ENCODE assay signal across 8 mouse cellular contexts in genomic region chr10:42251203-42251602, GRCm38 (mm10). TPM values are rescaled to one million over a fixed set of nuclear protein-coding genes. Genes with fewer than 3 reads are reported as not detected.
DNase-seq lines count a peak whose midpoint lies in the region; ATAC-seq and TF ChIP-seq lines count a peak whose summit lies in the region.

No protein-coding gene starts in this region.

- TF ChIP-seq EP300 in heart, adult 2 months (IDR thresholded peaks at IDR 0.05; ENCODE audit: insufficient read depth, low read depth, low read length), result peak; percentile 100

- WGBS in hindbrain, embryonic 10.5 days, result 53% methylated on average over 7 of the region's 7 CpGs
- 48% methylated on average over 7 of the region's 7 CpGs for WGBS in hindbrain, embryonic 12.5 days
- WGBS in heart, adult 2 months, result 3% methylated on average over 7 of the region's 7 CpGs
- 6% methylated on average over 7 of the region's 7 CpGs for WGBS in kidney, adult 2 months
- 29% methylated on average over 7 of the region's 7 CpGs for WGBS in limb, embryonic 11.5 days

- no peak for ATAC-seq in hindbrain, embryonic 12.5 days (ENCODE audit: low FRiP score)
- no peak for ATAC-seq in limb, embryonic 11.5 days (ENCODE audit: insufficient number of reproducible peaks, low FRiP score, low TSS enrichment, low read depth)
- ATAC-seq in monocyte, adult 5-6 weeks (replicated peaks; ENCODE audit: insufficient number of reproducible peaks, low FRiP score, low TSS enrichment, poor library complexity, severe bottlenecking), result no peak

- H3K4me3 ChIP-seq in hindbrain, embryonic 10.5 days, result no peak overlapping the region
- no peak overlapping the region for H3K4me3 ChIP-seq in hindbrain, embryonic 12.5 days
- peak overlapping the region; percentile 3; the same call in 1 of the 2 replicates for H3K4me3 ChIP-seq in heart, adult 2 months
- no peak overlapping the region for H3K4me3 ChIP-seq in kidney, adult 2 months (ENCODE audit: insufficient read depth, low read depth, low read length)
- no peak overlapping the region for H3K4me3 ChIP-seq in limb, embryonic 11.5 days (ENCODE audit: low read depth, low read length)

- TF ChIP-seq POLR2A in heart, adult 2 months (IDR thresholded peaks at IDR 0.05; ENCODE audit: insufficient read depth, low read depth, low read length), result peak; percentile 60; the same call in 1 of the 2 replicates
- no peak for TF ChIP-seq POLR2A in kidney, adult 2 months (IDR thresholded peaks at IDR 0.05; ENCODE audit: low read depth, low read length)

- H3K27me3 ChIP-seq in hindbrain, embryonic 10.5 days (ENCODE audit: insufficient read depth, poor library complexity, severe bottlenecking), result no peaks in the 10 kb centered on the region
- no peaks in the 10 kb centered on the region for H3K27me3 ChIP-seq in hindbrain, embryonic 12.5 days
- H3K27me3 ChIP-seq in heart, adult 2 months (ENCODE audit: control insufficient read depth, insufficient read depth, low read length), result no peaks in the 10 kb centered on the region
- no peaks in the 10 kb centered on the region for H3K27me3 ChIP-seq in kidney, adult 2 months (replicated peaks; ENCODE audit: control insufficient read depth, insufficient read depth, low read length)
- no peaks in the 10 kb centered on the region for H3K27me3 ChIP-seq in limb, embryonic 11.5 days (ENCODE audit: control insufficient read depth, insufficient read depth, low read length)

- no peaks in the 10 kb centered on the region for H3K36me3 ChIP-seq in hindbrain, embryonic 10.5 days
- H3K36me3 ChIP-seq in hindbrain, embryonic 12.5 days, result no peaks in the 10 kb centered on the region
- peaks cover 46% of the 10 kb centered on the region for H3K36me3 ChIP-seq in heart, adult 2 months (ENCODE audit: control insufficient read depth, insufficient read depth, low read length)
- H3K36me3 ChIP-seq in kidney, adult 2 months (ENCODE audit: control insufficient read depth, insufficient read depth, low read length), result no peaks in the 10 kb centered on the region
- no peaks in the 10 kb centered on the region for H3K36me3 ChIP-seq in limb, embryonic 11.5 days (ENCODE audit: control insufficient read depth, insufficient read depth, low read length)

- H3K79me2 ChIP-seq in heart, adult 2 months (replicated peaks; ENCODE audit: control insufficient read depth, insufficient read depth, low read length), result peaks cover 8% of the 10 kb centered on the region

- peak; percentile 11; the same call in 1 of the 2 replicates for TF ChIP-seq CTCF in heart, adult 2 months (IDR thresholded peaks at IDR 0.05)
- 0 out of 2 replicates have a peak, but pooled peaks have one; percentile 3 for TF ChIP-seq CTCF in kidney, adult 2 months (conservative IDR thresholded peaks at IDR 0.05; ENCODE audit: insufficient read depth, insufficient read length, low read depth, low read length)

- H3K9ac ChIP-seq in hindbrain, embryonic 12.5 days, result no peak overlapping the region
- H3K9ac ChIP-seq in heart, adult 2 months (ENCODE audit: low read depth, low read length), result peak overlapping the region; percentile 62; the same call in 1 of the 2 replicates
- peak overlapping the region; percentile 49 for H3K9ac ChIP-seq in limb, embryonic 11.5 days (ENCODE audit: low read length)

- DNase-seq in hindbrain, embryonic 10.5 days (ENCODE audit: low spot score), result peak; percentile 32
- peak; percentile 19 for DNase-seq in embryo, embryonic 9.5 days (ENCODE audit: extremely low spot score)
- peak; percentile 82 to 90 for DNase-seq in heart, adult 2 months
- DNase-seq in kidney, adult 2 months, result peak; percentile 95
- peak; percentile 51 for DNase-seq in limb, embryonic 11.5 days (ENCODE audit: low spot score)
- peak; percentile 26 for DNase-seq in ovary, postnatal 14 days (ENCODE audit: low spot score)

- peak overlapping the region; percentile 46 for H3K27ac ChIP-seq in hindbrain, embryonic 10.5 days
- no peak overlapping the region for H3K27ac ChIP-seq in hindbrain, embryonic 12.5 days
- H3K27ac ChIP-seq in heart, adult 2 months, result peak overlapping the region; percentile 82
- H3K27ac ChIP-seq in kidney, adult 2 months (ENCODE audit: insufficient read depth, low read depth, low read length), result peak overlapping the region; percentile 80
- H3K27ac ChIP-seq in limb, embryonic 11.5 days (replicated peaks; ENCODE audit: low read depth, low read length), result peak overlapping the region; percentile 73

- peaks cover 38% of the 10 kb centered on the region for H3K4me1 ChIP-seq in hindbrain, embryonic 10.5 days (replicated peaks)
- peaks cover 20% of the 10 kb centered on the region for H3K4me1 ChIP-seq in hindbrain, embryonic 12.5 days
- H3K4me1 ChIP-seq in heart, adult 2 months (ENCODE audit: control insufficient read depth, insufficient read depth, low read length), result peaks cover 34% of the 10 kb centered on the region
- peaks cover 73% of the 10 kb centered on the region for H3K4me1 ChIP-seq in kidney, adult 2 months (ENCODE audit: control insufficient read depth, insufficient read depth, low read length)
- H3K4me1 ChIP-seq in limb, embryonic 11.5 days (ENCODE audit: control insufficient read depth, insufficient read depth, low read length), result peaks cover 37% of the 10 kb centered on the region

- H3K9me3 ChIP-seq in hindbrain, embryonic 10.5 days, result no peaks in the 10 kb centered on the region
- no peaks in the 10 kb centered on the region for H3K9me3 ChIP-seq in hindbrain, embryonic 12.5 days (replicated peaks)
- H3K9me3 ChIP-seq in limb, embryonic 11.5 days (ENCODE audit: control insufficient read depth, low read length), result no peaks in the 10 kb centered on the region

- intact Hi-C loops in heart, adult 2 months (cut with DNase I), result loop anchor here (2.0 kb wide), 1 partner anchor 18 kb away; no protein-coding TSS in a partner anchor

- no peak overlapping the region for H3K4me2 ChIP-seq in hindbrain, embryonic 12.5 days (replicated peaks)
- H3K4me2 ChIP-seq in limb, embryonic 11.5 days (ENCODE audit: low read depth, severe bottlenecking), result no peak overlapping the region

RNA-seq across cellular contexts. Expression of gene Foxo3, which starts 25.4 kb away (rescaled TPM):
- polyA plus RNA-seq in hindbrain, embryonic 10.5 days (2016; fragmentation: Nextera tagmentation; extraction: Ambion mirVana), result 2.5 and 3.0 TPM in 2 replicates
- 4.2 and 5.0 TPM in 2 replicates for polyA plus RNA-seq in hindbrain, embryonic 12.5 days (2016; fragmentation: Nextera tagmentation; extraction: Ambion mirVana)
- 10 to 100 TPM; 72.5 to 89.5 TPM for total RNA-seq in heart, adult 2 months (2021)
- polyA plus RNA-seq in heart, adult 2 months (2012; rRNA removed), result 26.7 and 32.7 TPM in 2 replicates
- polyA plus RNA-seq in kidney, adult 2 months (2012; rRNA removed), result 29.2 and 35.5 TPM in 2 replicates
- 6.2 and 6.9 TPM in 2 replicates for polyA plus RNA-seq in limb, embryonic 11.5 days (2014; fragmentation: Nextera tagmentation; extraction: Ambion mirVana)
- 39.6 to 56.4 TPM (median 43.8 TPM) in 3 replicates for total RNA-seq in monocyte, adult 5-6 weeks (2017)

Comparison
In these comparisons a context has a peak if more than half of its experiments do, and no peak if none do; other contexts are left out.
1. DNase-seq: peak in every context shown above with its lines; median percentile 95 in kidney, adult 2 months; 86 in heart, adult 2 months; 51 in limb, embryonic 11.5 days; 32 in hindbrain, embryonic 10.5 days; 26 in ovary, postnatal 14 days; 19 in embryo, embryonic 9.5 days.